Mouse (Mus musculus) CH12.LX (cell line): ENCODE results near the gene Tmem191c. TPM values are rescaled to one million over a fixed set of nuclear protein-coding genes. Genes with fewer than 3 reads are reported as not detected.

Experiments used
- DNase-seq: peaks from one replicate; pipeline ENCODE4 v3.0.0-alpha.2; 2013; ENCODE audit errors: extremely low read depth
- H3K27ac ChIP-seq: 2 replicates; pipeline ENCODE4 v1.5.1; 2012; ENCODE audit warnings: low read depth, mild to moderate bottlenecking, control low read depth, moderate library complexity; ENCODE audit not compliant: insufficient read depth
- H3K27me3 ChIP-seq: replicated peaks from 2 replicates; pipeline ENCODE3; 2012; ENCODE audit warnings: inconsistent platforms
- H3K36me3 ChIP-seq, 2 experiments: replicated peaks in 1 of 2; 2 replicates each; pipeline versions ENCODE3 to v1.6.1; 2012; ENCODE audit warnings: inconsistent platforms in 1 of 2, low read length in 1 of 2, mild to moderate bottlenecking in 1 of 2, mixed read lengths in 1 of 2, moderate library complexity in 1 of 2; ENCODE audit not compliant: control insufficient read depth in 1 of 2, insufficient read depth in 1 of 2
- H3K4me1 ChIP-seq, 2 experiments: 2 replicates each; pipeline ENCODE4 v1.6.1; 2012; ENCODE audit warnings: inconsistent platforms in 1 of 2, moderate library complexity in 1 of 2; ENCODE audit not compliant: insufficient read depth in 2 of 2, control insufficient read depth in 1 of 2
- H3K4me2 ChIP-seq: 2 replicates; pipeline ENCODE4 v1.6.1; 2012; ENCODE audit warnings: low read depth, mild to moderate bottlenecking, control low read depth; ENCODE audit not compliant: poor library complexity, insufficient read depth, severe bottlenecking
- H3K4me3 ChIP-seq, 3 experiments: fragments of 150-350 bp in 1 of 3; sonication (generic) in 1 of 3; replicated peaks in 1 of 3; 2 replicates each; pipeline versions ENCODE3 to v1.5.1; 2011 to 2012; ENCODE audit warnings: low read depth in 2 of 3, low read length in 2 of 3, mild to moderate bottlenecking in 2 of 3, moderate library complexity in 2 of 3, control low read depth in 1 of 3, improper control_type of control experiment in 1 of 3, inconsistent platforms in 1 of 3, mixed read lengths in 1 of 3; ENCODE audit not compliant: poor library complexity in 1 of 3
- H3K79me2 ChIP-seq: replicated peaks from 2 replicates; pipeline ENCODE4 v1.6.1; 2012; ENCODE audit warnings: mild to moderate bottlenecking, moderate library complexity; ENCODE audit not compliant: control insufficient read depth, poor library complexity, insufficient read depth, severe bottlenecking; ENCODE audit errors: extremely low read depth
- H3K9ac ChIP-seq: 2 replicates; pipeline ENCODE4 v1.6.1; 2012; ENCODE audit warnings: low read depth, mild to moderate bottlenecking, control low read depth, moderate library complexity; ENCODE audit not compliant: insufficient read depth
- H3K9me3 ChIP-seq: replicated peaks from 2 replicates; pipeline ENCODE3; 2012; ENCODE audit warnings: low read length, inconsistent platforms, mixed read lengths
- JUND ChIP-seq: conservative IDR thresholded peaks from 2 replicates; pipeline ENCODE4 v1.6.1; 2011; ENCODE audit warnings: low read depth, low read length, improper control_type of control experiment
- MYC ChIP-seq: IDR thresholded peaks from 2 replicates; pipeline ENCODE4 v1.6.1; 2011; ENCODE audit warnings: low read depth, mild to moderate bottlenecking, improper control_type of control experiment, low read length
- TCF12 ChIP-seq: IDR thresholded peaks from 2 replicates; pipeline ENCODE4 v1.6.1; 2014; ENCODE audit warnings: low read depth, mild to moderate bottlenecking, inconsistent platforms, low read length, improper control_type of control experiment
- dilution Hi-C: fragments of 300-500 bp; cut with MboI; formaldehyde crosslinking; loops from 2 replicates; pipeline ENCODE4 v1.14.3; 2020; ENCODE audit warnings: low sequenced_read_pairs; ENCODE audit not compliant: extremely low pct_unique_long_range_greater_than_20kb, extremely low pct_ligation_motif_present
- in situ Hi-C: fragments of 300-500 bp; cut with MboI; formaldehyde crosslinking; loops from 3 replicates; pipeline ENCODE4 v1.14.3; 2019; ENCODE audit warnings: low sequenced_read_pairs, low pct_ligation_motif_present, low pct_unique_long_range_greater_than_20kb, mixed read lengths
- polyA plus RNA-seq: library from polyadenylated mRNA; unstranded; fragments of >175 nt; gene quantifications from 2 replicates; pipeline ENCODE4 v1.2.1, GENCODE M21; 2012; ENCODE audit warnings: low read depth; ENCODE audit not compliant: insufficient read length
- total RNA-seq, 2 experiments: library from RNA; depleted of rRNA; stranded (reverse); fragments of 300-350 nt in 1 of 2; fragments of >200 nt in 1 of 2; gene quantifications; 2 replicates each; pipeline ENCODE4 v1.2.3; 2012 to 2014

Tmem191c gene
- total and polyA plus RNA-seq, 3 experiments = 2.6 to 11.3 (median 7.9) TPM

DNA sequence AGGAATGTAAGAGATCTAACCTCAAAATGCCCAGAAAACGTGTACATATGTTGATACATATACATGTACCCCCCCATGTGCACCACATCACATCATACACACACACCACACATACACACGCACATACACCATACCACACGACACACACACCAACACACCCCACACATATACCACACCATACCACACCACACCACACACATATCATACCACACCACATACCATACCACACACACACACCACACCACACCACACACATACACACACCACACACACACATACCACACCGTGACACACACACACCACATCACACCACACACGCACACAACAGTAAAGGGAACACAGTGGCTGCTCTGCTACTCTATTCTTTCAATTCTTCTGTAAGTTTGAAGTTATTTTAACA, 56.0 kb downstream of the Tmem191c start:
- in situ Hi-C loops (no loop called here), dilution Hi-C loops (no loop called here)
- H3K9me3 ChIP-seq = no peaks in the 10 kb centered on the region
- H3K4me2 ChIP-seq = no peak overlapping the region
- H3K4me3 ChIP-seq = no peak overlapping the region
- no peak overlapping the region for H3K27ac ChIP-seq
- no peaks in the 10 kb centered on the region for H3K27me3 ChIP-seq
- H3K79me2 ChIP-seq = no peaks in the 10 kb centered on the region
- peaks cover 16 to 63% of the 10 kb centered on the region in 2 experiments for H3K36me3 ChIP-seq
- TF ChIP-seq TCF12 = no peak
- TF ChIP-seq JUND = no peak
- TF ChIP-seq MYC = no peak
- no peak for DNase-seq
- H3K4me1 ChIP-seq = peaks cover 0 to 18% of the 10 kb centered on the region in 2 experiments; a peak in 2 of 4 replicates
- no peak overlapping the region for H3K9ac ChIP-seq

Other genes starting within 250 kb of the Tmem191c start
- gene Ypel1, start 206.4 kb upstream of the Tmem191c start, total RNA-seq (2012; rRNA removed) = 1.3 and 1.5 TPM in 2 replicates
- gene Ypel1, start 206.4 kb upstream of the Tmem191c start, total RNA-seq (2014; rRNA removed) = 0.21 TPM in 1 of 2 replicates, not detected in the other
- gene Ypel1, start 206.4 kb upstream of the Tmem191c start, polyA plus RNA-seq = 0.56 and 0.83 TPM in 2 replicates
- 101 and 102 TPM in 2 replicates for gene Ppil2, start 164.8 kb upstream of the Tmem191c start, total RNA-seq (2012; rRNA removed)
- gene Ppil2, start 164.8 kb upstream of the Tmem191c start, total RNA-seq (2014; rRNA removed) = 82.9 and 98.1 TPM in 2 replicates
- gene Ppil2, start 164.8 kb upstream of the Tmem191c start, polyA plus RNA-seq = 88.1 and 90.1 TPM in 2 replicates
- 21.0 and 27.5 TPM in 2 replicates for gene 2610318N02Rik, start 150.9 kb upstream of the Tmem191c start, total RNA-seq (2012; rRNA removed)
- 33.3 and 33.8 TPM in 2 replicates for gene 2610318N02Rik, start 150.9 kb upstream of the Tmem191c start, total RNA-seq (2014; rRNA removed)
- 71.1 and 78.4 TPM in 2 replicates for gene 2610318N02Rik, start 150.9 kb upstream of the Tmem191c start, polyA plus RNA-seq
- gene Sdf2l1, start 143.7 kb upstream of the Tmem191c start, total RNA-seq (2012; rRNA removed) = 235 and 348 TPM in 2 replicates
- gene Sdf2l1, start 143.7 kb upstream of the Tmem191c start, total RNA-seq (2014; rRNA removed) = 159 and 168 TPM in 2 replicates
- gene Sdf2l1, start 143.7 kb upstream of the Tmem191c start, polyA plus RNA-seq = 159 and 165 TPM in 2 replicates
- gene Ydjc, start 131.5 kb upstream of the Tmem191c start, total RNA-seq (2012; rRNA removed) = 68.0 and 70.9 TPM in 2 replicates
- gene Ydjc, start 131.5 kb upstream of the Tmem191c start, total RNA-seq (2014; rRNA removed) = 48.9 and 54.3 TPM in 2 replicates
- gene Ydjc, start 131.5 kb upstream of the Tmem191c start, polyA plus RNA-seq = 63.4 and 65.3 TPM in 2 replicates
- gene Ccdc116, start 128.8 kb upstream of the Tmem191c start, total RNA-seq (2012; rRNA removed) = 4.4 and 6.4 TPM in 2 replicates
- gene Ccdc116, start 128.8 kb upstream of the Tmem191c start, total RNA-seq (2014; rRNA removed) = 7.5 and 8.9 TPM in 2 replicates
- gene Ccdc116, start 128.8 kb upstream of the Tmem191c start, polyA plus RNA-seq = 7.7 and 9.7 TPM in 2 replicates
- 156 and 229 TPM in 2 replicates for gene Ube2l3, start 73.4 kb upstream of the Tmem191c start, total RNA-seq (2012; rRNA removed)
- 302 and 354 TPM in 2 replicates for gene Ube2l3, start 73.4 kb upstream of the Tmem191c start, total RNA-seq (2014; rRNA removed)
- gene Ube2l3, start 73.4 kb upstream of the Tmem191c start, polyA plus RNA-seq = 377 and 386 TPM in 2 replicates
- 0.21 and 0.34 TPM in 2 replicates for gene Rimbp3, start 67.5 kb upstream of the Tmem191c start, total RNA-seq (2012; rRNA removed)
- gene Rimbp3, start 67.5 kb upstream of the Tmem191c start, total RNA-seq (2014; rRNA removed) = 0.09 TPM in 1 of 2 replicates, not detected in the other
- 0.06 and 0.08 TPM in 2 replicates for gene Rimbp3, start 67.5 kb upstream of the Tmem191c start, polyA plus RNA-seq
- gene Hic2, start 42.5 kb upstream of the Tmem191c start, total RNA-seq (2012; rRNA removed) = 7.5 and 9.6 TPM in 2 replicates
- gene Hic2, start 42.5 kb upstream of the Tmem191c start, total RNA-seq (2014; rRNA removed) = 4.5 and 6.2 TPM in 2 replicates
- gene Hic2, start 42.5 kb upstream of the Tmem191c start, polyA plus RNA-seq = 6.3 and 8.1 TPM in 2 replicates
- gene Serpind1, start 55.3 kb downstream of the Tmem191c start, total RNA-seq (2012; rRNA removed) = 5.8 and 6.8 TPM in 2 replicates
- gene Serpind1, start 55.3 kb downstream of the Tmem191c start, total RNA-seq (2014; rRNA removed) = 14.4 and 15.6 TPM in 2 replicates
- gene Serpind1, start 55.3 kb downstream of the Tmem191c start, polyA plus RNA-seq = 13.1 and 13.9 TPM in 2 replicates
- gene Snap29, start 129.9 kb downstream of the Tmem191c start, total RNA-seq (2012; rRNA removed) = 21.6 and 23.7 TPM in 2 replicates
- 37.4 and 38.2 TPM in 2 replicates for gene Snap29, start 129.9 kb downstream of the Tmem191c start, total RNA-seq (2014; rRNA removed)
- gene Snap29, start 129.9 kb downstream of the Tmem191c start, polyA plus RNA-seq = 47.0 and 47.2 TPM in 2 replicates
- 79.4 and 88.4 TPM in 2 replicates for gene Pi4ka, start 130.2 kb downstream of the Tmem191c start, total RNA-seq (2012; rRNA removed)
- gene Pi4ka, start 130.2 kb downstream of the Tmem191c start, total RNA-seq (2014; rRNA removed) = 33.2 and 40.5 TPM in 2 replicates
- gene Pi4ka, start 130.2 kb downstream of the Tmem191c start, polyA plus RNA-seq = 97.2 and 149 TPM in 2 replicates
- gene Crkl, start 175.9 kb downstream of the Tmem191c start, total RNA-seq (2012; rRNA removed) = 21.6 and 23.5 TPM in 2 replicates
- 14.5 and 16.9 TPM in 2 replicates for gene Crkl, start 175.9 kb downstream of the Tmem191c start, total RNA-seq (2014; rRNA removed)
- gene Crkl, start 175.9 kb downstream of the Tmem191c start, polyA plus RNA-seq = 27.3 and 35.6 TPM in 2 replicates
- gene Aifm3, start 213.5 kb downstream of the Tmem191c start, total RNA-seq (2012; rRNA removed) = 0.08 TPM in 1 of 2 replicates, not detected in the other
- not detected in 2 replicates for gene Aifm3, start 213.5 kb downstream of the Tmem191c start, total RNA-seq (2014; rRNA removed)
- gene Aifm3, start 213.5 kb downstream of the Tmem191c start, polyA plus RNA-seq = not detected in 2 replicates
- gene Lztr1, start 232.6 kb downstream of the Tmem191c start, total RNA-seq (2012; rRNA removed) = 111 and 138 TPM in 2 replicates
- gene Lztr1, start 232.6 kb downstream of the Tmem191c start, total RNA-seq (2014; rRNA removed) = 98.4 and 110 TPM in 2 replicates
- 78.0 and 111 TPM in 2 replicates for gene Lztr1, start 232.6 kb downstream of the Tmem191c start, polyA plus RNA-seq